Mouse (Mus musculus): ENCODE measurements around the gene Gm21969.
A peak's percentile ranks its signal among the peaks of the same experiment; 100 is the strongest.

The Gm21969 gene

GRCm38 (mm10) chr4:139602357-139603244, at the start of gene Gm21969:
TSS of gene Gm21969 (plus strand) at chr4:139603186.
- no peak for DNase-seq (ENCODE audit: low spot score in 2 of 2)

GRCm38 (mm10) chr4:139555235-139555634, 47.8 kb upstream of the Gm21969 start:
- no peak for DNase-seq (ENCODE audit: low spot score in 2 of 2)

GRCm38 (mm10) chr4:139555951-139556350, 47.0 kb upstream of the Gm21969 start:
- no peak for DNase-seq (ENCODE audit: low spot score in 2 of 2)

- no peak for DNase-seq (ENCODE audit: low spot score in 2 of 2)
Observed at GRCm38 (mm10) chr4:139568361-139568760, 34.6 kb upstream of the Gm21969 start.

GRCm38 (mm10) chr4:139570756-139571155, 32.2 kb upstream of the Gm21969 start:
- DNase-seq (ENCODE audit: low spot score in 2 of 2): no peak

- DNase-seq (ENCODE audit: low spot score in 2 of 2): no peak
Observed at GRCm38 (mm10) chr4:139572928-139573512, 30.0 kb upstream of the Gm21969 start.

GRCm38 (mm10) chr4:139574156-139574798, 28.7 kb upstream of the Gm21969 start:
- DNase-seq (ENCODE audit: low spot score in 2 of 2): peak; percentile 99

- no peak for DNase-seq (ENCODE audit: low spot score in 2 of 2)
Observed at GRCm38 (mm10) chr4:139574799-139575672, 27.9 kb upstream of the Gm21969 start.

- DNase-seq (ENCODE audit: low spot score in 2 of 2): no peak
Observed at GRCm38 (mm10) chr4:139575673-139576003, 27.3 kb upstream of the Gm21969 start.

GRCm38 (mm10) chr4:139576251-139576880, 26.6 kb upstream of the Gm21969 start:
- no peak for DNase-seq (ENCODE audit: low spot score in 2 of 2)

GRCm38 (mm10) chr4:139577006-139577405, 26.0 kb upstream of the Gm21969 start:
- no peak for DNase-seq (ENCODE audit: low spot score in 2 of 2)

- DNase-seq (ENCODE audit: low spot score in 2 of 2): no peak
Observed at GRCm38 (mm10) chr4:139578389-139578788, 24.6 kb upstream of the Gm21969 start.

GRCm38 (mm10) chr4:139579003-139579402, 24.0 kb upstream of the Gm21969 start:
- DNase-seq (ENCODE audit: low spot score in 2 of 2): no peak

GRCm38 (mm10) chr4:139579466-139579865, 23.5 kb upstream of the Gm21969 start:
- DNase-seq (ENCODE audit: low spot score in 2 of 2): no peak

- no peak for DNase-seq (ENCODE audit: low spot score in 2 of 2)
Observed at GRCm38 (mm10) chr4:139580663-139581336, 22.2 kb upstream of the Gm21969 start.

GRCm38 (mm10) chr4:139581427-139582051, 21.4 kb upstream of the Gm21969 start:
- DNase-seq (ENCODE audit: low spot score in 2 of 2): no peak

- DNase-seq (ENCODE audit: low spot score in 2 of 2): no peak
Observed at GRCm38 (mm10) chr4:139582346-139582745, 20.6 kb upstream of the Gm21969 start.

- no peak for DNase-seq (ENCODE audit: low spot score in 2 of 2)
Observed at GRCm38 (mm10) chr4:139582903-139583302, 20.1 kb upstream of the Gm21969 start.

GRCm38 (mm10) chr4:139583629-139584245, 19.2 kb upstream of the Gm21969 start:
- no peak for DNase-seq (ENCODE audit: low spot score in 2 of 2)

GRCm38 (mm10) chr4:139584704-139585103, 18.3 kb upstream of the Gm21969 start:
- no peak for DNase-seq (ENCODE audit: low spot score in 2 of 2)

All from urinary bladder, postnatal 4 days (tissue).